Mouse (Mus musculus) heart, adult 2 months (tissue): ENCODE measurements around the gene Stox2. TPM values are rescaled to one million over a fixed set of nuclear protein-coding genes. Genes with fewer than 3 reads are reported as not detected.

Experiments
- DNase-seq, 2 experiments: peaks; one replicate each; pipeline ENCODE4 v3.0.0; 2021
- H3K27ac ChIP-seq: fragments of 200-600 bp; 2 replicates; pipeline ENCODE4 v1.8.1; 2022
- H3K27me3 ChIP-seq: fragments of 200-500 bp; 2 replicates; pipeline ENCODE4 v1.6.1; 2012; ENCODE audit warnings: mild to moderate bottlenecking, low read length, inconsistent platforms, mixed read lengths; ENCODE audit not compliant: control insufficient read depth, insufficient read depth
- H3K36me3 ChIP-seq: fragments of 200-500 bp; 2 replicates; pipeline ENCODE4 v1.6.1; 2012; ENCODE audit warnings: low read length, inconsistent platforms; ENCODE audit not compliant: control insufficient read depth, insufficient read depth
- H3K4me1 ChIP-seq: fragments of 200-500 bp; 2 replicates; pipeline ENCODE4 v1.6.1; 2011; ENCODE audit warnings: low read length; ENCODE audit not compliant: control insufficient read depth, insufficient read depth
- H3K4me3 ChIP-seq: fragments of 200-600 bp; 2 replicates; pipeline ENCODE4 v1.8.1; 2022
- H3K79me2 ChIP-seq: fragments of 200-500 bp; replicated peaks from 2 replicates; pipeline ENCODE4 v1.6.1; 2012; ENCODE audit warnings: mild to moderate bottlenecking, inconsistent platforms, low read length, moderate library complexity, mixed read lengths; ENCODE audit not compliant: control insufficient read depth, insufficient read depth
- H3K9ac ChIP-seq: fragments of 200-500 bp; 2 replicates; pipeline ENCODE4 v1.6.1; 2012; ENCODE audit warnings: low read depth, mild to moderate bottlenecking, control low read depth, inconsistent platforms, low read length, mixed read lengths
- CTCF ChIP-seq: fragments of 200-600 bp; IDR thresholded peaks from 2 replicates; pipeline ENCODE4 v1.8.1; 2022; ENCODE audit warnings: antibody characterized with exemption, mild to moderate bottlenecking, moderate library complexity
- EP300 ChIP-seq: fragments of 200-500 bp; IDR thresholded peaks from 2 replicates; pipeline ENCODE4 v1.6.1; 2011; ENCODE audit warnings: low read depth, low read length, control low read depth; ENCODE audit not compliant: insufficient read depth
- POLR2A ChIP-seq: fragments of 200-500 bp; IDR thresholded peaks from 2 replicates; pipeline ENCODE4 v1.6.1; 2011; ENCODE audit warnings: mild to moderate bottlenecking, low read depth, low read length, control low read depth; ENCODE audit not compliant: insufficient read depth
- WGBS: fragments of 180-500 bp; shearing (Covaris S2); methylation state at CpG from one replicate; pipeline ENCODE4 v1.1.7; 2018; 5-methylcytosine and 5-hydroxymethylcytosine counted together
- intact Hi-C: fragments of 180-260 bp; cut with DNase I; formaldehyde crosslinking; loops from one replicate; pipeline ENCODE4 v1.15.1; 2025
- polyA plus RNA-seq: library from polyadenylated mRNA; depleted of rRNA; stranded (reverse); fragments of >200 nt; gene quantifications from 2 replicates; pipeline ENCODE4 v1.2.3, GENCODE M21; 2012
- total RNA-seq, 2 experiments: library from RNA; stranded (reverse); gene quantifications; 2 replicates each; pipeline ENCODE4 v1.2.3; 2021

Stox2 gene
- total and polyA plus RNA-seq, 3 experiments, result 2.6 to 11.3 (median 10.1) TPM

- H3K79me2 ChIP-seq, result peaks cover 3% of the 10 kb centered on the region
- 93% methylated on average over 9 of the region's 9 CpGs for WGBS
- intact Hi-C loops, result no loop called here
Measured at GRCm38 (mm10) chr8:47212124-47212523, 234.0 kb downstream of the Stox2 start.

DNA sequence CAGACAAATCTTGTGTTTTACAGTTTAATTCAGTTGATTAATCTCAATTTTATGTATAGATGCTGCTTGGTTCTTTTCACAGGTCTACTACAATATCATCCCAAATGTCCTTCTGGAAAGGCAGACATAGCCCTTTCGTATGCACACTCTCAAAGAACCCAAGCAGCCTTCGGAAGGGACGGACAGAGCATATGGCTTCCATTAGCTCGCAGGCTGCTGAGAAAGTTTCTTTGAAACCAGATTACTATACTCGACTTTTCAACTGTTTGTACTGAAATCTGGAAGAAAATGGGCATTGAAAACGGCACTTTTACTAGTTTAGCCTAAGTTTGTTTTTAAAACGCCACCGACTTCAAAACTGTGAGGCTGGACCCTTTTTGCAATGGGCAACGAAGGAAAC is 234.9 kb downstream of the Stox2 start:
- no peaks in the 10 kb centered on the region for H3K27me3 ChIP-seq
- no peak overlapping the region for H3K27ac ChIP-seq
- no peak overlapping the region for H3K4me3 ChIP-seq
- peaks cover 4% of the 10 kb centered on the region for H3K79me2 ChIP-seq
- no peak for DNase-seq
- no peaks in the 10 kb centered on the region for H3K36me3 ChIP-seq
- no peak overlapping the region for H3K9ac ChIP-seq
- WGBS, result 76% methylated on average over 9 of the region's 9 CpGs
- TF ChIP-seq POLR2A, result no peak
- no peak for TF ChIP-seq EP300
- TF ChIP-seq CTCF, result no peak
- intact Hi-C loops, result no loop called here
- no peaks in the 10 kb centered on the region for H3K4me1 ChIP-seq

More at GRCm38 (mm10) chr8:47212124-47212523, 234.0 kb downstream of the Stox2 start:
- no peak for DNase-seq
- H3K4me3 ChIP-seq, result no peak overlapping the region
- no peaks in the 10 kb centered on the region for H3K4me1 ChIP-seq
- no peak overlapping the region for H3K9ac ChIP-seq
- no peaks in the 10 kb centered on the region for H3K36me3 ChIP-seq
- no peak overlapping the region for H3K27ac ChIP-seq
- no peaks in the 10 kb centered on the region for H3K27me3 ChIP-seq
- TF ChIP-seq POLR2A (no peak), CTCF (no peak), EP300 (no peak)

DNA sequence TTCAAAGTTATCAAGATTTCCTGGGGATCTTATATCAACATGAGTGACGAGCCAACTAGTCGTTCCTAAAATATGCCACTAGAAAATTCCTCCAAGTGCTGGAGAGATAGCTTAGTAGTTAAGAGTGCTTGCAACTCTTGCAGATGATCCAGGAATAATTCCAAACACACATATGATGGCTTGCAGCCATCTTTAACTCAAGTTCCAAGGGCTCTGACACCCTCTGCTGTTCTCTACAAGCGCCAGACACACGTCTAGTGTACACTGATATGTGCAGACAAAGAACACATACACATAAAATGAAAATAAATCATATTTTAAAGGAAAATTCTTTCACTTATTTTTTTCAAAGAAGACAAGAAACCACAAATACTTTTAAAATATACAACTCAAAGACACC is 237.9 kb downstream of the Stox2 start:
- no peak for DNase-seq
- Histone ChIP-seq H3K27me3 (no peaks in the 10 kb centered on the region), H3K27ac (no peak overlapping the region), H3K36me3 (no peaks in the 10 kb centered on the region), H3K4me3 (no peak overlapping the region), H3K79me2 (peaks cover 4% of the 10 kb centered on the region), H3K4me1 (no peaks in the 10 kb centered on the region), H3K9ac (no peak overlapping the region)
- intact Hi-C loops, result loop anchor here (5.0 kb wide), 1 partner anchor 159 kb away; no protein-coding TSS in a partner anchor
- WGBS, result 55% methylated on average over 4 of the region's 4 CpGs
- TF ChIP-seq POLR2A (no peak), CTCF (0 out of 2 replicates have a peak, but pooled peaks have one; percentile 29)

DNA sequence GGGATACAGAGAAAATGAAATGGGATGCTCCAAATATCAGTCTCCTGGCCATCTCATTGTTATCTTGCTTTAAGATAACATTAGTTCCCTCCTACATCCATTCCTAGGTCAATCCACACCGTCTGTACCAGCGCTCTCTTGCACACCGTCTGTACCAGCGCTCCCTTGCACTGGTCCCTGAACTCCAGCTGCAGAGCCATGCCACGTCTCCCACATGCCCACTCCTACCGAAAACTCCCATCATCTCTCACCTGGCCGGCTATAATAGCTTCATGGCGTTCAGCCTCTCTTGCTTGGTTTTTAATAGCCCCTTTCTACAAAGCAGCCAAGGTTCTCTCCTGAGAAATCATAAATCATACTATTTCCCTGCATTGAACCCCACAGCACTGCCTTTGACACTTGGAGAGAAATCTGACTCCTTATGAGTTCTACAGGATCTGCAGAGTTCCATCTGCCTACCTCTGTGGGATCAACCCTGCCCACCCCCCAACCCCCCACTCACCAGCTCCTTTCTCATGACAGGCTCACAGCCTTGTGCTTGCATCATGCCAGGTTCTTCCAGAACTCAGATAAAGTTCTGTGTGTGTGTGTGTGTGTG is 239.4 kb downstream of the Stox2 start:
- Histone ChIP-seq H3K4me3 (no peak overlapping the region), H3K4me1 (no peaks in the 10 kb centered on the region), H3K79me2 (peaks cover 4% of the 10 kb centered on the region), H3K36me3 (no peaks in the 10 kb centered on the region), H3K9ac (no peak overlapping the region), H3K27ac (no peak overlapping the region), H3K27me3 (no peaks in the 10 kb centered on the region)
- 83% methylated on average over 8 of the region's 8 CpGs for WGBS
- no peak for TF ChIP-seq POLR2A
- DNase-seq, result no peak
- intact Hi-C loops, result loop anchor here (5.0 kb wide), 1 partner anchor 161 kb away; no protein-coding TSS in a partner anchor

DNA sequence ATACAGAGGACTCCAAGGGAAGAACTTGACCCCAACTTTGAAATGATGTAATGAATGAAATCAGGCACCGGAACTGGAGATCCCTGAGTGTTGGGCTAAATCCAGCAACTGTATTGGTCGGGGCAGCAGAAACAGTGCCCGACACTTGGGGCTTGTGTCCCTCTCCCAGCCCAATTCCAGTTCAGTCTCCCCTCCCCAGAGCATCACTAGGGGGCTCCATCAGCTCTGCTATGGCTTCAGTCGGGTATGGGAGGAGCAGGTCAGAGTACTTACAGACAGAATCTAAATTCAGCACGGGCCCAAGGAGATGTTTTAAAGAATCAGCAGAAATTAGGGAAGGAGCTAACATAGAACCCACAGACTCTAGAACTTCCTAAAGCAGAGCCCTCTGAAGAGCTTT is 240.7 kb downstream of the Stox2 start:
- intact Hi-C loops, result loop anchor here (5.0 kb wide), 1 partner anchor 162 kb away; no protein-coding TSS in a partner anchor
- no peaks in the 10 kb centered on the region for H3K4me1 ChIP-seq
- DNase-seq, result no peak
- H3K27ac ChIP-seq, result no peak overlapping the region
- no peaks in the 10 kb centered on the region for H3K27me3 ChIP-seq
- no peak overlapping the region for H3K9ac ChIP-seq
- 81% methylated on average over 5 of the region's 5 CpGs for WGBS
- TF ChIP-seq CTCF (peak; percentile 35), EP300 (no peak)
- no peak overlapping the region for H3K4me3 ChIP-seq
- peaks cover 2% of the 10 kb centered on the region for H3K79me2 ChIP-seq
- no peaks in the 10 kb centered on the region; the same call in 1 of the 2 replicates for H3K36me3 ChIP-seq

DNA sequence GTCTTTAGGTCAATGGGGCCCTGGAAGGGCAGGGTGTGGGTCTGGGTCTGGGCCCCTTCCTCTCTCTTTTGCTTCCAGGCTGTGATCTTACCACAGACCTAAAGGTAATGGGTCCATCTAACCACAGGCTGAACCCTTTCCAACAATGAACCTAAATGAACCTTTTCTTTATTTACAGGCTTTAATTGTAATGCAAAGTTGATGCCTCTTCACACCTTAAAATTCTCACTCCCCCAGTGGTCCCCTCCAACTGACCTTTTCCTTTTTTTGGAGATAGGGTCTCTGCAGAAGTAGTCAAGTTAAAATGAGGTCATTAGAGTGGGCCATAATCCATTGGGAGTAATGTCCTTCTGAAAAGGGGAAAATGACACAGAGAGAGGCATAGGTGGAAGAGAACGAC is 249.8 kb downstream of the Stox2 start:
- intact Hi-C loops, result no loop called here
- no peaks in the 10 kb centered on the region; the same call in 1 of the 2 replicates for H3K36me3 ChIP-seq
- no peak overlapping the region for H3K9ac ChIP-seq
- 93% methylated on average over 1 of the region's 1 CpGs for WGBS
- no peaks in the 10 kb centered on the region for H3K79me2 ChIP-seq
- H3K4me3 ChIP-seq, result no peak overlapping the region
- no peaks in the 10 kb centered on the region for H3K27me3 ChIP-seq
- no peak overlapping the region for H3K27ac ChIP-seq
- TF ChIP-seq CTCF (no peak), POLR2A (no peak), EP300 (no peak)
- no peaks in the 10 kb centered on the region for H3K4me1 ChIP-seq
- no peak for DNase-seq
